Mouse (Mus musculus): Measurements from ENCODE around the gene Cluap1. TPM values are rescaled to one million over a fixed set of nuclear protein-coding genes. Genes with fewer than 3 reads are reported as not detected.
"Not testable (repeated sequence)": the region's sequence is repeated elsewhere in the genome, so short reads cannot be mapped to it uniquely, and the experiment has no call there.

Gene Cluap1
- total RNA-seq, 2 experiments from 2014 or later = 30.2 to 32.0 TPM

GRCm38 (mm10) chr16:3934701-3935100, 26.1 kb downstream of the Cluap1 start:
- DNase-seq = no peak

- no peak for DNase-seq
Observed at GRCm38 (mm10) chr16:3951141-3951540, 42.5 kb downstream of the Cluap1 start.

GRCm38 (mm10) chr16:3956369-3956768, 47.8 kb downstream of the Cluap1 start:
- no peak for DNase-seq

GRCm38 (mm10) chr16:3959261-3959660, 50.7 kb downstream of the Cluap1 start:
- DNase-seq = no peak

GRCm38 (mm10) chr16:3964990-3965389, 56.4 kb downstream of the Cluap1 start:
- no peak for DNase-seq

- DNase-seq = no peak
Observed at GRCm38 (mm10) chr16:3965534-3965933, 56.9 kb downstream of the Cluap1 start.

GRCm38 (mm10) chr16:3974456-3974855, 65.9 kb downstream of the Cluap1 start:
- DNase-seq = not testable (repeated sequence)

GRCm38 (mm10) chr16:3975658-3976057, 67.1 kb downstream of the Cluap1 start:
- DNase-seq = no peak

GRCm38 (mm10) chr16:3976251-3976671, 67.7 kb downstream of the Cluap1 start, which contains the start of gene Nlrc3:
Gene Nlrc3 (minus strand): TSS chr16:3976632.
- DNase-seq = no peak

- no peak for DNase-seq
Observed at GRCm38 (mm10) chr16:3976712-3977111, 68.1 kb downstream of the Cluap1 start.

GRCm38 (mm10) chr16:3982173-3982572, 73.6 kb downstream of the Cluap1 start:
- no peak for DNase-seq

GRCm38 (mm10) chr16:3983146-3983700, 74.6 kb downstream of the Cluap1 start:
- DNase-seq = no peak

- no peak for DNase-seq
Observed at GRCm38 (mm10) chr16:3988410-3988809, 79.8 kb downstream of the Cluap1 start.

Small RNA genes lying within 50 kb of the gene (microRNA-seq; reads per million reads assigned to microRNA genes)
- gene Gm23493 = 0 reads per million in 2 experiments

Other genes starting within 250 kb of the Cluap1 start
- gene Mefv, start 190.7 kb upstream of the Cluap1 start, total RNA-seq (2021) = not detected
- 10 to 100 TPM; 18.1 to 20.6 TPM for gene Zfp263, start 164.7 kb upstream of the Cluap1 start, total RNA-seq (2021)
- not detected for gene Olfr15, start 77.9 kb upstream of the Cluap1 start, total RNA-seq (2021)
- 1 to 10 TPM; 4.4 to 5.0 TPM for gene Zfp174, start 61.5 kb upstream of the Cluap1 start, total RNA-seq (2021)
- 100 to 1,000 TPM in 1 of 2 experiments, 10 to 100 TPM in 1; 89.6 to 123 TPM for gene Naa60, start 36.4 kb upstream of the Cluap1 start, total RNA-seq (2021)
- gene Zfp597, start 24.2 kb upstream of the Cluap1 start, total RNA-seq (2021) = 10 to 100 TPM; 23.7 to 25.2 TPM
- gene Gm20695, start 24.2 kb upstream of the Cluap1 start, total RNA-seq (2021) = under 1 TPM; 0.60 to 0.66 TPM
- 1 to 10 TPM; 4.6 to 5.2 TPM for gene 1700037C18Rik, start 112 bp upstream of the Cluap1 start, total RNA-seq (2021)
- gene Nlrc3, start 67.8 kb downstream of the Cluap1 start, total RNA-seq (2021) = 1 to 10 TPM; 2.2 to 2.9 TPM
- 10 to 100 TPM; 46.4 to 48.1 TPM for gene Slx4, start 95.0 kb downstream of the Cluap1 start, total RNA-seq (2021)
- gene Dnase1, start 128.1 kb downstream of the Cluap1 start, total RNA-seq (2021) = not detected
- gene Trap1, start 169.0 kb downstream of the Cluap1 start, total RNA-seq (2021) = 10 to 100 TPM; 72.4 to 73.2 TPM